ENCODE assay signal across 16 mouse cellular contexts in genomic region chr10:130281982-130282449, GRCm38 (mm10). TPM values are rescaled to one million over a fixed set of nuclear protein-coding genes. Genes with fewer than 3 reads are reported as not detected.
DNase-seq lines count a peak whose midpoint lies in the region; ATAC-seq and TF ChIP-seq lines count a peak whose summit lies in the region.
"Had no signal": no experiment of that assay in that cellular context is flagged by ENCODE, and none has a peak within 500 bp of the region (broad histone marks: within the 10 kb centered on the region; RNA-seq: fewer than 3 reads in every experiment).

No protein-coding gene starts in this region.

- no peak for TF ChIP-seq POLR2A in heart, adult 2 months (IDR thresholded peaks at IDR 0.05; ENCODE audit: insufficient read depth, low read depth, low read length)

- H3K4me1 ChIP-seq in hindbrain, embryonic 12.5 days = peaks cover 7% of the 10 kb centered on the region
- 0 out of 2 replicates have a peak, but pooled peaks cover 9% of the 10 kb centered on the region for H3K4me1 ChIP-seq in midbrain, embryonic 14.5 days (ENCODE audit: control insufficient read depth, insufficient read depth, low read length)
- H3K4me1 ChIP-seq in heart, adult 2 months (ENCODE audit: control insufficient read depth, insufficient read depth, low read length) = no peaks in the 10 kb centered on the region
- H3K4me1 ChIP-seq: liver, embryonic 15.5 days had no signal

- ATAC-seq in hindbrain, embryonic 12.5 days (ENCODE audit: low FRiP score) = peak; percentile 89
- ATAC-seq in midbrain, embryonic 14.5 days (ENCODE audit: low FRiP score, low TSS enrichment) = peak; percentile 76
- no peak for ATAC-seq in frontal cortex, adult (ENCODE audit: low TSS enrichment)

- DNase-seq in heart, adult 11 months = peak; percentile 78
- DNase-seq in heart, postnatal 4 days = no peak
- DNase-seq in midbrain, embryonic 14.5 days = peak; percentile 40
- DNase-seq in retina, postnatal 1 day = peak; percentile 86
- no peak for DNase-seq in heart, adult 2 months
- no peak for DNase-seq in layer of hippocampus, postnatal 14 days (ENCODE audit: low spot score in 2 of 2)
- DNase-seq: adrenal gland, adult 8-10 months; kidney, adult 11 months; kidney, postnatal 4 days had no signal

- no peaks in the 10 kb centered on the region for H3K9me3 ChIP-seq in hindbrain, embryonic 12.5 days (replicated peaks)
- H3K9me3 ChIP-seq in midbrain, embryonic 14.5 days (ENCODE audit: control insufficient read depth, low read length) = no peaks in the 10 kb centered on the region
- H3K9me3 ChIP-seq: liver, embryonic 15.5 days had no signal

- H3K36me3 ChIP-seq in hindbrain, embryonic 12.5 days = no peaks in the 10 kb centered on the region
- no peaks in the 10 kb centered on the region for H3K36me3 ChIP-seq in midbrain, embryonic 14.5 days (ENCODE audit: control insufficient read depth, insufficient read depth, low read length)
- no peaks in the 10 kb centered on the region for H3K36me3 ChIP-seq in heart, adult 2 months (ENCODE audit: control insufficient read depth, insufficient read depth, low read length)
- H3K36me3 ChIP-seq: liver, embryonic 15.5 days had no signal

- H3K4me3 ChIP-seq in hindbrain, embryonic 12.5 days = no peak overlapping the region
- H3K4me3 ChIP-seq in midbrain, embryonic 14.5 days (replicated peaks; ENCODE audit: low read depth, low read length) = no peak overlapping the region
- H3K4me3 ChIP-seq in heart, adult 2 months = no peak overlapping the region
- H3K4me3 ChIP-seq: liver, embryonic 15.5 days had no signal

- H3K4me2 ChIP-seq in hindbrain, embryonic 12.5 days (replicated peaks) = no peak overlapping the region
- no peak overlapping the region for H3K4me2 ChIP-seq in midbrain, embryonic 14.5 days (ENCODE audit: low read length)
- H3K4me2 ChIP-seq: liver, embryonic 15.5 days had no signal

- H3K9ac ChIP-seq in hindbrain, embryonic 12.5 days = no peak overlapping the region
- H3K9ac ChIP-seq in midbrain, embryonic 14.5 days (replicated peaks; ENCODE audit: low read length) = no peak overlapping the region
- H3K9ac ChIP-seq in heart, adult 2 months (ENCODE audit: low read depth, low read length) = no peak overlapping the region
- H3K9ac ChIP-seq: liver, embryonic 15.5 days had no signal

- 0% methylated on average over 1 of the region's 1 CpGs for WGBS in hindbrain, embryonic 12.5 days
- 13% methylated on average over 1 of the region's 1 CpGs for WGBS in midbrain, embryonic 14.5 days
- WGBS in heart, adult 2 months = 24% methylated on average over 1 of the region's 1 CpGs

- H3K27me3 ChIP-seq in hindbrain, embryonic 12.5 days = no peaks in the 10 kb centered on the region
- H3K27me3 ChIP-seq in midbrain, embryonic 14.5 days (ENCODE audit: control insufficient read depth, insufficient read depth, low read length) = no peaks in the 10 kb centered on the region
- no peaks in the 10 kb centered on the region for H3K27me3 ChIP-seq in heart, adult 2 months (ENCODE audit: control insufficient read depth, insufficient read depth, low read length)
- H3K27me3 ChIP-seq: liver, embryonic 15.5 days had no signal

- TF ChIP-seq CTCF in heart, adult 2 months (IDR thresholded peaks at IDR 0.05) = no peak

- TF ChIP-seq EP300 in heart, adult 2 months (IDR thresholded peaks at IDR 0.05; ENCODE audit: insufficient read depth, low read depth, low read length) = no peak

- intact Hi-C loops in heart, adult 2 months (cut with DNase I) = no loop called here

- H3K27ac ChIP-seq in hindbrain, embryonic 12.5 days = no peak overlapping the region
- H3K27ac ChIP-seq in midbrain, embryonic 14.5 days (replicated peaks; ENCODE audit: low read depth, low read length) = no peak overlapping the region
- H3K27ac ChIP-seq in heart, adult 2 months = no peak overlapping the region
- H3K27ac ChIP-seq: liver, embryonic 15.5 days; macrophage had no signal

- no peaks in the 10 kb centered on the region for H3K79me2 ChIP-seq in heart, adult 2 months (replicated peaks; ENCODE audit: control insufficient read depth, insufficient read depth, low read length)

RNA-seq across cellular contexts. Expression of gene Neurod4, which starts 2.0 kb away (rescaled TPM):
- not detected for total RNA-seq in heart, postnatal 4 days (2021)
- 7.8 and 8.6 TPM in 2 replicates for polyA plus RNA-seq in hindbrain, embryonic 12.5 days (2016; fragmentation: Nextera tagmentation; extraction: Ambion mirVana)
- 2.6 and 6.9 TPM in 2 replicates for polyA plus RNA-seq in midbrain, embryonic 14.5 days (2014; fragmentation: Nextera tagmentation; extraction: Ambion mirVana)
- total RNA-seq in heart, adult 2 months (2021) = not detected
- polyA plus RNA-seq in heart, adult 2 months (2012; rRNA removed) = not detected in 2 replicates
- total RNA-seq in layer of hippocampus, postnatal 14 days (2021) = under 1 TPM; 0.19 to 0.30 TPM
- total RNA-seq: common myeloid progenitor, adult 5-6 weeks; gastrocnemius, postnatal 4 days had no signal
- polyA plus RNA-seq: heart, postnatal 0 days; liver, embryonic 15.5 days; macrophage had no signal

RNA-seq across cellular contexts. Expression of gene Tespa1, which starts 40.7 kb away (rescaled TPM):
- under 1 TPM; 0.33 to 0.50 TPM for total RNA-seq in heart, postnatal 4 days (2021)
- 0.31 TPM in 1 of 2 replicates, not detected in the other for polyA plus RNA-seq in hindbrain, embryonic 12.5 days (2016; fragmentation: Nextera tagmentation; extraction: Ambion mirVana)
- 0.17 TPM in 1 of 2 replicates, not detected in the other for polyA plus RNA-seq in midbrain, embryonic 14.5 days (2014; fragmentation: Nextera tagmentation; extraction: Ambion mirVana)
- total RNA-seq in heart, adult 2 months (2021) = under 1 TPM; 0.47 to 0.70 TPM
- 0.12 and 0.18 TPM in 2 replicates for polyA plus RNA-seq in heart, adult 2 months (2012; rRNA removed)
- 1 to 10 TPM; 1.3 to 1.6 TPM for total RNA-seq in layer of hippocampus, postnatal 14 days (2021)
- polyA plus RNA-seq: heart, postnatal 0 days had no signal

Comparison
In these comparisons a context has a peak if more than half of its experiments do, and no peak if none do; other contexts are left out.
1. DNase-seq: peak in heart, adult 11 months (single experiment), midbrain, embryonic 14.5 days (single experiment) and retina, postnatal 1 day (single experiment); none in heart, postnatal 4 days (single experiment), heart, adult 2 months (0 of 2) and layer of hippocampus, postnatal 14 days (0 of 2).